Mouse (Mus musculus) lung, adult 2 months (tissue): ENCODE data around the gene Rai2.

Experiments
- CTCF ChIP-seq: fragments of 200-500 bp; IDR thresholded peaks from 2 replicates; pipeline ENCODE4 v1.5.1; 2011; ENCODE audit warnings: mild to moderate bottlenecking, low read length, control low read depth; ENCODE audit not compliant: insufficient read depth
- POLR2A ChIP-seq: fragments of 200-500 bp; IDR thresholded peaks from 2 replicates; pipeline ENCODE4 v1.6.1; 2011; ENCODE audit warnings: low read depth, mild to moderate bottlenecking, control low read depth, low read length, borderline replicate concordance; ENCODE audit errors: extremely low read depth

DNA sequence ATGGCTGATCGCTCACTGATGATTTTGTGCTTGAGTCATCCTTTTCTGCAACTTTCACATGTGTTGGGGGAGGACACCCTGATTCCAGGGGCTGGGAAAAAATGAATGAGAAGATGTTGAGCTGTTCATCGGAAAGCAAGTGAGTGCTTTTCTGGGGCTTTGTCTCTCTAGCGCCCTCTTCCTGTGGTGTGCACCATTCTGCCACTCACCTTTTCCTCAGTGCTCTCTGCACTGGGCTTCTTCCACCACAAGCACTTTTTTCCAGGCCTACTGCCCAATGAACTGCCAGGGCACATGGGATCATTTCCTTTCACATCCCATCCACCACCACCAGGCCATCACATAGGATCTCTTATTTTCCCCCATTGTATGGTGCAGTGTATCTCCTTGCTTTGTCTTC is 26.2 kb downstream of the Rai2 start:
- 0 out of 2 replicates have a peak, but pooled peaks have one; percentile 13 for TF ChIP-seq CTCF
- no peak for TF ChIP-seq POLR2A
